Comparison of ENCODE assay signal across 8 mouse cellular contexts in genomic region chrX:109013283-109013682, GRCm38 (mm10). TPM values are rescaled to one million over a fixed set of nuclear protein-coding genes. Genes with fewer than 3 reads are reported as not detected.
DNase-seq lines count a peak whose midpoint lies in the region; ATAC-seq lines count a peak whose summit lies in the region.

Hmgn5 (minus strand) TSS chrX:109013404.

- DNase-seq in ZHBTc4 (ENCODE audit: low read depth, low spot score): peak; percentile 92
- peak; percentile 87 to 88 for DNase-seq in gastrocnemius, adult 8-10 months (ENCODE audit: low spot score in 2 of 2)
- DNase-seq in induced T-regulatory cell, adult 2 months (ENCODE audit: low read depth): peak; percentile 94
- DNase-seq in left cerebral cortex, adult 9 months (ENCODE audit: low spot score in 2 of 2): peak; percentile 66 to 90
- DNase-seq in right cerebral cortex, postnatal 14 days: peak; percentile 83
- peak; percentile 85 to 93 for DNase-seq in urinary bladder, postnatal 36 days (ENCODE audit: low spot score in 2 of 2)

- peak; percentile 95 for ATAC-seq in common myeloid progenitor, adult 5-6 weeks (replicated peaks; ENCODE audit: low read depth, poor library complexity, severe bottlenecking)
- peak; percentile 86 for ATAC-seq in megakaryocyte progenitor cell, adult 5-6 weeks (replicated peaks; ENCODE audit: poor library complexity)

RNA-seq across cellular contexts. Expression of gene Hmgn5, which starts in this region (rescaled TPM):
- 66.5 and 74.9 TPM in 2 replicates for total RNA-seq in common myeloid progenitor, adult 5-6 weeks (2017)
- 1 to 10 TPM; 4.3 to 8.3 (median 4.9) TPM for total RNA-seq in gastrocnemius, adult 8-10 months (2022)
- total RNA-seq in megakaryocyte progenitor cell, adult 5-6 weeks (2015): 142 and 149 TPM in 2 replicates
- total RNA-seq in megakaryocyte progenitor cell, adult 5-6 weeks (2017): 52.1 and 62.9 TPM in 2 replicates

Comparison
In these comparisons a context has a peak if more than half of its experiments do, and no peak if none do; other contexts are left out.
1. Peak in every context shown above with its lines: DNase-seq and ATAC-seq.